Mouse (Mus musculus) liver, embryonic 11.5 days (tissue): ENCODE measurements at regions not wholly inside any gene's neighbourhood (a gene's known extent, or its start where the extent isn't known, plus 50 kb on each side); places are given as distances from the start of the nearest gene placed in this dataset.

ENCODE experiments used
- ATAC-seq: fragments of 200-750 bp; cut with Nextera tagmentation; replicated peaks from 2 replicates; pipeline ENCODE4 v1.8.0; 2017; ENCODE audit warnings: moderate number of reproducible peaks, mild to moderate bottlenecking, moderate TSS enrichment, moderate library complexity; ENCODE audit not compliant: low FRiP score
- DNase-seq: peaks from one replicate; pipeline ENCODE4 v3.0.0-alpha.2; 2017; ENCODE audit warnings: low spot score
- H3K27ac ChIP-seq: fragments of 300-500 bp; sonication (generic); 2 replicates; pipeline ENCODE4 v1.5.1; 2014; ENCODE audit warnings: mild to moderate bottlenecking, low read depth, low read length, control low read depth
- H3K27me3 ChIP-seq: fragments of 300-500 bp; sonication (generic); replicated peaks from 2 replicates; pipeline ENCODE4 v1.6.1; 2014; ENCODE audit warnings: low read length, mixed read lengths; ENCODE audit not compliant: control insufficient read depth, insufficient read depth
- H3K36me3 ChIP-seq: fragments of 300-500 bp; sonication (generic); 2 replicates; pipeline ENCODE4 v1.6.1; 2014; ENCODE audit warnings: mild to moderate bottlenecking, low read length, moderate library complexity, mixed read lengths; ENCODE audit not compliant: control insufficient read depth, insufficient read depth
- H3K4me1 ChIP-seq: fragments of 300-500 bp; sonication (generic); replicated peaks from 2 replicates; pipeline ENCODE4 v1.6.1; 2014; ENCODE audit warnings: low read length, mixed read lengths; ENCODE audit not compliant: control insufficient read depth, insufficient read depth
- H3K4me2 ChIP-seq: fragments of 300-500 bp; sonication (generic); 2 replicates; pipeline ENCODE4 v1.6.1; 2014; ENCODE audit warnings: mild to moderate bottlenecking, control low read depth, moderate library complexity
- H3K4me3 ChIP-seq: fragments of 300-500 bp; sonication (generic); 2 replicates; pipeline ENCODE4 v1.5.1; 2014; ENCODE audit warnings: low read depth, low read length, control low read depth
- H3K9ac ChIP-seq: fragments of 300-500 bp; sonication (generic); 2 replicates; pipeline ENCODE4 v1.6.1; 2014; ENCODE audit warnings: low read depth, low read length, control low read depth
- H3K9me3 ChIP-seq: fragments of 300-500 bp; sonication (generic); 2 replicates; pipeline ENCODE4 v1.6.1; 2016; ENCODE audit warnings: low read length, inconsistent platforms, mixed read lengths; ENCODE audit not compliant: control insufficient read depth
- WGBS: fragments of 180-500 bp; shearing (Covaris S2); extraction: QIAGEN DNeasy Blood & Tissue Kit; methylation state at CpG from one replicate; pipeline ENCODE4 v1.1.7; 2014; 5-methylcytosine and 5-hydroxymethylcytosine counted together

- Histone ChIP-seq H3K4me1 (no peaks in the 10 kb centered on the region), H3K27ac (no peak overlapping the region), H3K36me3 (no peaks in the 10 kb centered on the region), H3K9ac (no peak overlapping the region), H3K4me3 (no peak overlapping the region), H3K9me3 (no peaks in the 10 kb centered on the region), H3K4me2 (no peak overlapping the region), H3K27me3 (no peaks in the 10 kb centered on the region)
- WGBS: 72% methylated on average over 10 of the region's 10 CpGs
- ATAC-seq: no peak
- DNase-seq: no peak
Measured at GRCm38 (mm10) chr2:137224702-137225552, 108.5 kb upstream of the Jag1 start.

GRCm38 (mm10) chr2:137215697-137216096 is 99.3 kb upstream of the Jag1 start:
- Histone ChIP-seq H3K9ac (no peak overlapping the region), H3K36me3 (no peaks in the 10 kb centered on the region), H3K27ac (no peak overlapping the region), H3K4me2 (no peak overlapping the region), H3K9me3 (no peaks in the 10 kb centered on the region), H3K27me3 (no peaks in the 10 kb centered on the region), H3K4me3 (no peak overlapping the region), H3K4me1 (no peaks in the 10 kb centered on the region)
- WGBS: 41% methylated on average over 7 of the region's 7 CpGs
- DNase-seq: no peak
- no peak for ATAC-seq

- DNase-seq (no peak), ATAC-seq (no peak)
- Histone ChIP-seq H3K9ac (no peak overlapping the region), H3K9me3 (no peaks in the 10 kb centered on the region), H3K4me1 (no peaks in the 10 kb centered on the region), H3K36me3 (no peaks in the 10 kb centered on the region), H3K4me3 (no peak overlapping the region), H3K27me3 (no peaks in the 10 kb centered on the region), H3K27ac (no peak overlapping the region), H3K4me2 (no peak overlapping the region)
- WGBS: 77% methylated on average over 2 of the region's 2 CpGs
Measured at GRCm38 (mm10) chr2:137207846-137208245, 91.4 kb upstream of the Jag1 start.

- Histone ChIP-seq H3K9me3 (no peaks in the 10 kb centered on the region), H3K27me3 (no peaks in the 10 kb centered on the region), H3K9ac (no peak overlapping the region), H3K4me1 (no peaks in the 10 kb centered on the region), H3K27ac (no peak overlapping the region), H3K36me3 (no peaks in the 10 kb centered on the region), H3K4me3 (no peak overlapping the region), H3K4me2 (no peak overlapping the region)
- DNase-seq (no peak), ATAC-seq (no peak)
- 71% methylated on average over 6 of the region's 6 CpGs for WGBS
Measured at GRCm38 (mm10) chr2:137204274-137204850, 87.9 kb upstream of the Jag1 start.

- ATAC-seq (no peak), DNase-seq (no peak)
- no peak overlapping the region for H3K4me2 ChIP-seq
- 76% methylated on average over 4 of the region's 4 CpGs for WGBS
- H3K36me3 ChIP-seq: no peaks in the 10 kb centered on the region
- no peaks in the 10 kb centered on the region for H3K9me3 ChIP-seq
- H3K4me1 ChIP-seq: no peaks in the 10 kb centered on the region
- no peak overlapping the region for H3K9ac ChIP-seq
- no peaks in the 10 kb centered on the region for H3K27me3 ChIP-seq
- no peak overlapping the region for H3K4me3 ChIP-seq
- no peak overlapping the region for H3K27ac ChIP-seq
Measured at GRCm38 (mm10) chr2:137200101-137200500, 83.7 kb upstream of the Jag1 start.

- no peak overlapping the region for H3K4me3 ChIP-seq
Measured at GRCm38 (mm10) chr2:137192183-137192582, 75.7 kb upstream of the Jag1 start.

GRCm38 (mm10) chr2:137169176-137169575 is 52.7 kb upstream of the Jag1 start:
- DNase-seq: no peak
- Histone ChIP-seq H3K27ac (no peak overlapping the region), H3K4me1 (no peaks in the 10 kb centered on the region), H3K9ac (no peak overlapping the region), H3K4me3 (no peak overlapping the region), H3K4me2 (no peak overlapping the region), H3K36me3 (no peaks in the 10 kb centered on the region), H3K9me3 (no peaks in the 10 kb centered on the region), H3K27me3 (no peaks in the 10 kb centered on the region)
- ATAC-seq: no peak
- WGBS: 65% methylated on average over 1 of the region's 1 CpGs

More at GRCm38 (mm10) chr2:137192183-137192582, 75.7 kb upstream of the Jag1 start:
- DNase-seq (no peak), ATAC-seq (no peak; the same call in 1 of the 2 replicates)
- WGBS: 40% methylated on average over 7 of the region's 7 CpGs
- no peak overlapping the region for H3K27ac ChIP-seq
- H3K9ac ChIP-seq: no peak overlapping the region
- no peaks in the 10 kb centered on the region for H3K36me3 ChIP-seq
- H3K4me2 ChIP-seq: no peak overlapping the region
- H3K27me3 ChIP-seq: no peaks in the 10 kb centered on the region
- H3K9me3 ChIP-seq: no peaks in the 10 kb centered on the region
- H3K4me1 ChIP-seq: no peaks in the 10 kb centered on the region

- no peaks in the 10 kb centered on the region for H3K27me3 ChIP-seq
- no peaks in the 10 kb centered on the region for H3K9me3 ChIP-seq
- no peaks in the 10 kb centered on the region for H3K36me3 ChIP-seq
- H3K9ac ChIP-seq: no peak overlapping the region
- WGBS: 81% methylated on average over 3 of the region's 3 CpGs
- H3K4me3 ChIP-seq: no peak overlapping the region
- no peak for ATAC-seq
- H3K4me1 ChIP-seq: no peaks in the 10 kb centered on the region
- DNase-seq: no peak
- no peak overlapping the region for H3K4me2 ChIP-seq
- no peak overlapping the region for H3K27ac ChIP-seq
Measured at GRCm38 (mm10) chr2:137168626-137169025, 52.2 kb upstream of the Jag1 start.
